Mouse (Mus musculus) bone marrow, adult 2 months (tissue): Measurements from ENCODE around the gene Nrxn1. TPM values are rescaled to one million over a fixed set of nuclear protein-coding genes. Genes with fewer than 3 reads are reported as not detected.

Source experiments
- H3K27ac ChIP-seq: fragments of 200-500 bp; 2 replicates; pipeline ENCODE4 v1.5.1; 2012; ENCODE audit warnings: low read depth, mild to moderate bottlenecking, control low read depth, inconsistent platforms, low read length; ENCODE audit not compliant: control insufficient read depth, poor library complexity, insufficient read depth
- H3K4me1 ChIP-seq: fragments of 200-500 bp; 2 replicates; pipeline ENCODE4 v1.6.1; 2011; ENCODE audit warnings: low read length; ENCODE audit not compliant: control insufficient read depth, insufficient read depth
- H3K4me3 ChIP-seq: fragments of 200-500 bp; replicated peaks from 2 replicates; pipeline ENCODE3; 2011; ENCODE audit warnings: mild to moderate bottlenecking, low read depth, low read length, control low read depth; ENCODE audit not compliant: control insufficient read depth
- CTCF ChIP-seq: fragments of 200-500 bp; IDR thresholded peaks from 2 replicates; pipeline ENCODE4 v1.5.1; 2011; ENCODE audit warnings: low read length, control low read depth; ENCODE audit not compliant: control insufficient read depth, insufficient read depth
- POLR2A ChIP-seq: fragments of 200-500 bp; IDR thresholded peaks from 2 replicates; pipeline ENCODE4 v1.6.1; 2011; ENCODE audit warnings: low read depth, mild to moderate bottlenecking, control low read depth, low read length, borderline replicate concordance; ENCODE audit not compliant: control insufficient read depth
- WGBS: fragments of 180-500 bp; shearing (Covaris S2); methylation state at CpG from one replicate; pipeline ENCODE4 v1.1.7; 2018; 5-methylcytosine and 5-hydroxymethylcytosine counted together
- polyA plus RNA-seq: library from polyadenylated mRNA; stranded (reverse); fragments of >200 nt; gene quantifications from 2 replicates; pipeline ENCODE4 v1.2.4, GENCODE M21; 2011; ENCODE audit warnings: low replicate concordance; ENCODE audit not compliant: missing spikeins, insufficient read depth, insufficient read length

Gene Nrxn1
- polyA plus RNA-seq, 1 experiment: not detected

GRCm38 (mm10) chr17:90594798-90595533, 497.9 kb downstream of the Nrxn1 start:
- 72% methylated on average over 9 of the region's 9 CpGs for WGBS
- TF ChIP-seq CTCF: no peak
- H3K4me1 ChIP-seq: no peaks in the 10 kb centered on the region
- H3K4me3 ChIP-seq: no peak overlapping the region
- H3K27ac ChIP-seq: no peak overlapping the region

- TF ChIP-seq POLR2A (no peak), CTCF (no peak)
- Histone ChIP-seq H3K4me3 (no peak overlapping the region), H3K27ac (no peak overlapping the region), H3K4me1 (no peaks in the 10 kb centered on the region)
Measured at GRCm38 (mm10) chr17:90586891-90587290, 506.0 kb downstream of the Nrxn1 start.

- TF ChIP-seq CTCF (no peak), POLR2A (no peak)
- 53% methylated on average over 8 of the region's 8 CpGs for WGBS
- no peak overlapping the region for H3K4me3 ChIP-seq
- H3K4me1 ChIP-seq: no peaks in the 10 kb centered on the region
- H3K27ac ChIP-seq: no peak overlapping the region
Measured at GRCm38 (mm10) chr17:90584666-90585195, 508.1 kb downstream of the Nrxn1 start.

GRCm38 (mm10) chr17:90583826-90584534, 508.9 kb downstream of the Nrxn1 start:
- Histone ChIP-seq H3K4me3 (no peak overlapping the region), H3K27ac (no peak overlapping the region), H3K4me1 (no peaks in the 10 kb centered on the region)
- TF ChIP-seq POLR2A: no peak
- TF ChIP-seq CTCF: peak; percentile 43; the same call in 1 of the 2 replicates
- WGBS: 55% methylated on average over 12 of the region's 12 CpGs

- H3K4me1 ChIP-seq: no peaks in the 10 kb centered on the region
- no peak for TF ChIP-seq POLR2A
- no peak for TF ChIP-seq CTCF
- 66% methylated on average over 3 of the region's 3 CpGs for WGBS
- H3K4me3 ChIP-seq: no peak overlapping the region
- no peak overlapping the region for H3K27ac ChIP-seq
Measured at GRCm38 (mm10) chr17:90583196-90583595, 509.7 kb downstream of the Nrxn1 start.

GRCm38 (mm10) chr17:90569877-90570276, 523.0 kb downstream of the Nrxn1 start:
- WGBS: 69% methylated on average over 2 of the region's 2 CpGs
- H3K27ac ChIP-seq: no peak overlapping the region
- H3K4me3 ChIP-seq: no peak overlapping the region
- no peaks in the 10 kb centered on the region for H3K4me1 ChIP-seq
- TF ChIP-seq POLR2A: no peak
- no peak for TF ChIP-seq CTCF

- 79% methylated on average over 2 of the region's 2 CpGs for WGBS
- TF ChIP-seq POLR2A (no peak), CTCF (no peak)
- Histone ChIP-seq H3K4me3 (no peak overlapping the region), H3K27ac (no peak overlapping the region), H3K4me1 (no peaks in the 10 kb centered on the region)
Measured at GRCm38 (mm10) chr17:90565186-90565585, 527.7 kb downstream of the Nrxn1 start.

- H3K4me1 ChIP-seq: no peaks in the 10 kb centered on the region
- H3K4me3 ChIP-seq: no peak overlapping the region
- TF ChIP-seq POLR2A (no peak), CTCF (no peak)
- H3K27ac ChIP-seq: no peak overlapping the region
Measured at GRCm38 (mm10) chr17:90556376-90556775, 536.5 kb downstream of the Nrxn1 start.

- no peak overlapping the region for H3K4me3 ChIP-seq
- H3K27ac ChIP-seq: no peak overlapping the region
- WGBS: 81% methylated on average over 4 of the region's 4 CpGs
- no peaks in the 10 kb centered on the region for H3K4me1 ChIP-seq
- TF ChIP-seq POLR2A: no peak
- no peak for TF ChIP-seq CTCF
Measured at GRCm38 (mm10) chr17:90550415-90550814, 542.5 kb downstream of the Nrxn1 start.
